Mouse (Mus musculus) bone marrow macrophage, adult 2 months (primary cell): ENCODE results near the gene Myo1g.

Source experiments
- CTCF ChIP-seq: IDR thresholded peaks from 2 replicates; pipeline ENCODE4 v1.5.1; 2012; ENCODE audit warnings: low read depth, mild to moderate bottlenecking, low read length, moderate library complexity
- POLR2A ChIP-seq: IDR thresholded peaks from 2 replicates; pipeline ENCODE4 v1.6.1; 2012; ENCODE audit warnings: mild to moderate bottlenecking, low read depth, low read length, borderline replicate concordance

GRCm38 (mm10) chr11:6549770-6550169 is 29.0 kb upstream of the Myo1g start:
- TF ChIP-seq POLR2A, result no peak
- no peak for TF ChIP-seq CTCF
